Mouse (Mus musculus) heart, embryonic 16.5 days (tissue): ENCODE measurements around the gene Metrnl. TPM values are rescaled to one million over a fixed set of nuclear protein-coding genes. Genes with fewer than 3 reads are reported as not detected.

Experiments
- ATAC-seq: fragments of 200-750 bp; cut with Nextera tagmentation; replicated peaks from 2 replicates; pipeline ENCODE4 v1.8.0; 2017; ENCODE audit warnings: moderate number of reproducible peaks; ENCODE audit not compliant: insufficient read depth, low FRiP score; ENCODE audit errors: extremely low read depth
- H3K27ac ChIP-seq: fragments of 300-500 bp; sonication (generic); 2 replicates; pipeline ENCODE4 v1.5.1; 2014; ENCODE audit warnings: mild to moderate bottlenecking, low read length, control low read depth, moderate library complexity
- H3K27me3 ChIP-seq: fragments of 300-500 bp; sonication (generic); 2 replicates; pipeline ENCODE4 v1.6.1; 2014; ENCODE audit warnings: low read length, mixed read lengths; ENCODE audit not compliant: control insufficient read depth, insufficient read depth
- H3K36me3 ChIP-seq: fragments of 300-500 bp; sonication (generic); 2 replicates; pipeline ENCODE4 v1.6.1; 2014; ENCODE audit not compliant: control insufficient read depth, insufficient read depth
- H3K4me1 ChIP-seq: fragments of 300-500 bp; sonication (generic); 2 replicates; pipeline ENCODE4 v1.6.1; 2014; ENCODE audit warnings: low read length, mixed read lengths; ENCODE audit not compliant: control insufficient read depth, insufficient read depth
- H3K4me2 ChIP-seq: fragments of 300-500 bp; sonication (generic); 2 replicates; pipeline ENCODE4 v1.6.1; 2014; ENCODE audit warnings: low read depth, mild to moderate bottlenecking, control low read depth, low read length
- H3K4me3 ChIP-seq: fragments of 300-500 bp; sonication (generic); 2 replicates; pipeline ENCODE4 v1.5.1; 2014; ENCODE audit warnings: mild to moderate bottlenecking, control low read depth, low read length
- H3K9ac ChIP-seq: fragments of 300-500 bp; sonication (generic); 2 replicates; pipeline ENCODE4 v1.6.1; 2014; ENCODE audit warnings: low read length, control low read depth
- H3K9me3 ChIP-seq: fragments of 300-500 bp; sonication (generic); replicated peaks from 2 replicates; pipeline ENCODE4 v1.6.1; 2016; ENCODE audit warnings: low read length; ENCODE audit not compliant: control insufficient read depth
- WGBS: fragments of 180-500 bp; shearing (Covaris S2); extraction: QIAGEN DNeasy Blood & Tissue Kit; methylation state at CpG from one replicate; pipeline ENCODE4 v1.1.7; 2014; 5-methylcytosine and 5-hydroxymethylcytosine counted together
- polyA plus RNA-seq: library from polyadenylated mRNA; unstranded; fragments of >200 nt; fragmentation: Nextera tagmentation; extraction: Ambion mirVana; gene quantifications from 2 replicates; pipeline ENCODE4 v1.2.1, GENCODE M21; 2015

Metrnl gene
- polyA plus RNA-seq, 1 experiment from 2014 or later: 27.5 TPM

DNA sequence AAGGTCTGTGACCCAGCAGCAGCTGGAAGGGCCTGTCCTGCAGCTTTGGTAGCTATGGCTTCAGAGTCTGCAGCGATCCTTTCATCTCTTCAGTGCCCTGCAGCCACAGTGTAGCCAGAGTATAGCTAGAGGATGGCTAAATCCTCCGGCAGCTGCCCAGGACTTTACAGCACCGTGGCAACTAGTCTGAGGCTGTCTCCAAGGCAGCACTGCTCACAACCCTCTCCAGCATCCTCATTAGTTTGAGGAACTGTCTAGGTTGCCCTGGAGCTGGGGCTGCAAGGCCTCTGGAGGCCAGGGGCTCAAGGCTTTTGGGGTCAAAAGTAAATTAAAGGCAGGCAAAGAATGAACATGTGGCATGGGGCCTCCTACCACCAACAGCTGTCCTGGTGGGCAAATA, 37.3 kb downstream of the Metrnl start:
- WGBS: 63% methylated on average over 3 of the region's 3 CpGs

DNA sequence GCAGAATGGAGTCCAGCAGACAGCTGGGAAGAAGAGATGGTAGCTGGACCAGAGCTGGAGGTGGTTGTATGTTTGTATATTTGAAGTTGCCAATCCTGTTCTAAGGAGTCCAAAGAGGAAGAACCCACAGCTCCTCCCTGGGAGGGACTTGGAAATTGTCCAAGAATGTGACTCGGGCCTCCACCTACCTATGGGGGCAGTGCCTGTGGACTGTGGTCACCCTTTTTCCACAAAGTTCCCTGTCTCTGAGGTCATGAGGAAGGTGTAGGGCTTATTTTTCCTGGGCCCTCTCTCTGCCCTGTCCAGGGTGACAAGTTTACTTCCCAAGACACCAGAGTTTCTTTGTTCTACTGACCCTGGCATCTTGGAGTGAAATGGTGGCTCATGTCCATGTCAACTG, 39.6 kb downstream of the Metrnl start:
- Histone ChIP-seq H3K9ac (no peak overlapping the region), H3K4me3 (no peak overlapping the region), H3K9me3 (no peaks in the 10 kb centered on the region), H3K4me1 (no peaks in the 10 kb centered on the region), H3K4me2 (no peak overlapping the region), H3K36me3 (no peaks in the 10 kb centered on the region), H3K27ac (no peak overlapping the region), H3K27me3 (no peaks in the 10 kb centered on the region)
- ATAC-seq: no peak
- WGBS: 35% methylated on average over 1 of the region's 1 CpGs

More for the DNA sequence above, 37.3 kb downstream of the Metrnl start:
- H3K9me3 ChIP-seq: no peaks in the 10 kb centered on the region
- no peak overlapping the region for H3K9ac ChIP-seq
- H3K4me3 ChIP-seq: no peak overlapping the region
- H3K36me3 ChIP-seq: no peaks in the 10 kb centered on the region
- no peak overlapping the region for H3K4me2 ChIP-seq
- ATAC-seq: no peak
- H3K4me1 ChIP-seq: no peaks in the 10 kb centered on the region
- no peaks in the 10 kb centered on the region for H3K27me3 ChIP-seq
- H3K27ac ChIP-seq: no peak overlapping the region

DNA sequence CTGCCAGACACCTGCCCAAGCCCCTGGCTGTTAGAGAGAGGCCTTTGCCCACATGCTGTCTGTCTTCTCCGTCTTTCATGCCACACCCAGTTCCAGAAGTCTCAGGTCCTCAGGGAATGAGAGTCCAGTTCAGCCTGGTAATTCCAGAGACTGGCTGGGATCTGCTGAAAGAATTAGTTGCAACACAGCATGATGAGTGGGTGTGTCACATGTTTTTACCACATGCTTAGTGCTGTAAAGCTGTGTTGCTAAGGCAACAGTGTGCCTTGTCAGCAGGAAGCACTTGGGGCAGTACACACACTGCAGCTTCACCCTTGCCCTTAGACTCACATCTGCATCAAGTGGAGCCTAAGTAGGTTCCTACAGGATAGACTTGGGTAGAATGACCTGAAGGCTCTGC, 40.1 kb downstream of the Metrnl start:
- H3K9me3 ChIP-seq: no peaks in the 10 kb centered on the region
- no peaks in the 10 kb centered on the region for H3K36me3 ChIP-seq
- WGBS: 52% methylated on average over 1 of the region's 1 CpGs
- H3K9ac ChIP-seq: no peak overlapping the region
- H3K4me1 ChIP-seq: no peaks in the 10 kb centered on the region
- H3K4me3 ChIP-seq: no peak overlapping the region
- no peak overlapping the region for H3K4me2 ChIP-seq
- ATAC-seq: no peak
- no peaks in the 10 kb centered on the region for H3K27me3 ChIP-seq
- H3K27ac ChIP-seq: no peak overlapping the region

DNA sequence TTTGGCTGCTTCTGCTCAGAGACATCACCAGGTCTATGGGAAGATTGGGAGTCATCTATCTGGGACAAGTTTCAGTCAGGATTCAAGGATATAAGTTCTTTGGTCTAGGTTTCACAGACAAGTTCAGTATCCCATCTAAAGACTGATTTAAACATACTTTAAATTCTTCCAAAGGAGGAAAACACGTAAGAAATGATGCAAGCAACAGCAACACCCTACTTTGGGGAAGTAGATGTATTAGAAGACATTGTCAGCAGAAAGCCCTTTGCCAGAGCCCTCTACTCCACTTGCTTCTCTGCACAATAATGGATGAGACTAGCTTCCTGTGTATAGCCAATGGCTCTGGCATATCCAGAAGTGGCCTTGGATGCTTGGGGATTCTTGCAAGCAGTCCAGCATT, 41.8 kb downstream of the Metrnl start:
- H3K4me2 ChIP-seq: no peak overlapping the region
- no peak overlapping the region for H3K4me3 ChIP-seq
- H3K9ac ChIP-seq: no peak overlapping the region
- WGBS: 55% methylated on average over 1 of the region's 1 CpGs
- H3K4me1 ChIP-seq: no peaks in the 10 kb centered on the region
- H3K9me3 ChIP-seq: no peaks in the 10 kb centered on the region
- H3K36me3 ChIP-seq: no peaks in the 10 kb centered on the region
- no peak overlapping the region for H3K27ac ChIP-seq
- no peaks in the 10 kb centered on the region for H3K27me3 ChIP-seq
- ATAC-seq: no peak

DNA sequence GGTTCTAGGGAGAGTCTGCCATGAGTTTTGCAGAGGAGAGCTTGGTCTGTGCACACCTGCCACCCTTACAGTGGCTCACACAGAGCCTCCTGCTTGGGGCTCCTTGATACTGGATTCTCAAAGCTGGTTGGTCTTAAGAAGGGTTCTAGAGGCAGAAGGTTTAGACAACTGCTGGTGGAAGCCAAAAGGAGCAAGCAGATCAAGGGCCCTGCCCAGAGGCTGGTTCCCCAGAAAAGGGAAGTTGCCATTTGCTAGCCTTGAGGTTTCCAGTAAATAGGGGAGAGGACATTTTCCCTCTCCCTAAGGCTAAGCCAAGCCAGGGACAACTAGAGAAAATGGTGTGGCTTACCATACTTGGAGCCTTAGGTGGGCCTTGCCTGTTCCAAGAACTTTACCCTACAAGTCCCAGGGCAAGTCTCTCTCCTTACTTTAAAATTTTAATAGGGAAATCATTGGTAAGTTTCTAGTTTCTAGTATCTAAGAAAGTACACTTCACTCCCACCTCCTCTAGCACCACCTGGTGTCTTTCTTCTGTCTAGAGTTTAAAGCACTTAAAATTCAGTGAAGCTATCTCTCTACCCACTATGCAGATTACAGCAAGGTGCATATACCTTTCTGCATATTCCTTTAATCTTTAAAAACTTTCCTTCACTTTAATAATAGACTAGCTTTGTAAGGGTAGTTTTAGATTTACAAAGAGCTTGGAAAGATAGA, 42.7 kb downstream of the Metrnl start:
- Histone ChIP-seq H3K4me2 (no peak overlapping the region), H3K4me1 (no peaks in the 10 kb centered on the region), H3K4me3 (no peak overlapping the region), H3K9ac (no peak overlapping the region), H3K36me3 (no peaks in the 10 kb centered on the region), H3K27ac (no peak overlapping the region), H3K27me3 (no peaks in the 10 kb centered on the region), H3K9me3 (no peaks in the 10 kb centered on the region)
- no peak for ATAC-seq

DNA sequence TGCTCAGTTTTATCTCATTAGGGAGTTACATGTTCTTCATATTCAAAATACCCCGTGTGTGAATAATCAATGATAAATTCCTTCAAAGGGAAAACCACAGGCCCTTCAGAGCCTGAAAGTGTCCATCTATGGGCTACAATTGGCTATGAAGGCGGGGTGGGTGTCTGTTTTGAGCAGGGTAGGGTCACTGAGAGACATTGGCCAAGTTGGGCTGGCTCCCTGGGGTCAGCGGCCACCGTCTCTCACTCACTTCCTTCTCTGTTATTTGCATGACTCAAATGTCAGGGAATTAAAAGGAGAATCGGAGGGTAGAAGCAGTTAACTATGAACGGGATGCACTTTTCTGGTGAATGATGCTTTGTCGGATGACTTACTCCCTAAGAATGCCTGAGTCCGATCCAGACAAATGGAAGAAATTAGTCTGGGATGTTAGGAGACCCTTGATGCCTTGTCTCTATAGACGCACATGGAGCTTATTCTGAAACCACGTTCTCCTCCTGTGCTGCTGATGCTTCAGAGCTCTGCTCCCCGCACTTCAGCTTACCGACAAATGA, 45.7 kb downstream of the Metrnl start:
- Histone ChIP-seq H3K27me3 (no peaks in the 10 kb centered on the region), H3K4me3 (no peak overlapping the region), H3K4me1 (no peaks in the 10 kb centered on the region), H3K36me3 (no peaks in the 10 kb centered on the region), H3K9ac (no peak overlapping the region), H3K9me3 (no peaks in the 10 kb centered on the region), H3K27ac (no peak overlapping the region), H3K4me2 (no peak overlapping the region)
- 69% methylated on average over 12 of the region's 12 CpGs for WGBS
- no peak for ATAC-seq

DNA sequence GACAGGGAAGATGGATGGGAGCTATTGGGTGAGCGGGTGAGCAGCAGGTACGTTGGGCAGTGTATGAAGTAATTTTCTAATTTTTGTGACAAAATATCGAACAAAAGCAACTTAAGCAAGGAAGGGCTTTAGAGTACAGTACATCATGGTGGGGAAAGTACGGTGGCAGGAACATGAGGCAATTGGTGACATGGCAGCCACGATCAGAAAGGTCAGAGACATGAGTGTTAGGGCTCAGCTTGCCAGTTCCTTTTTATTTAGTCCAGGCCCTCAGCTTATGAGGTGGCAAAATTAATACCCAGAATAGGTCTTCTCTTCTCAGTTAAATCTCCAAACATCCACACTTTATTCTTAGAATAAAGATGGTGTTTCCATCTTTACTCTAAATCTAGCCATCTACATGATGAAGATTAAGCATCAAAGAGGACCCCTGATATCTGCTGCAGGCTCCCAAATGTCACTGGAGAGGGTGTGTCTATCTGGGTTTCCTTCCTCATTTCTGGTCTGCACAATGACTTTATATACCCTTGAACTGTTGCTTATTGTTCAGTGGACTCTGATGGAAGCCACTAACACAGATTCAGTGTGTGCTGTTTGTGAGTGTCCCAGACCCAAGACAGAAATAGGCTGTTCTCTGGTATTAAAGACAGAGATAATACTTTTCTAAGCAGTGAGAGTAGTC, 46.8 kb downstream of the Metrnl start:
- H3K9me3 ChIP-seq: no peaks in the 10 kb centered on the region
- no peak overlapping the region for H3K4me2 ChIP-seq
- H3K27ac ChIP-seq: no peak overlapping the region
- H3K4me1 ChIP-seq: no peaks in the 10 kb centered on the region
- no peak for ATAC-seq
- H3K36me3 ChIP-seq: no peaks in the 10 kb centered on the region
- no peak overlapping the region for H3K4me3 ChIP-seq
- no peaks in the 10 kb centered on the region for H3K27me3 ChIP-seq
- WGBS: 78% methylated on average over 5 of the region's 5 CpGs
- H3K9ac ChIP-seq: no peak overlapping the region

Other genes with a start within 250 kb of the Metrnl start
- gene Tbcd, start 249.6 kb upstream of the Metrnl start, polyA plus RNA-seq: 21.1 and 22.8 TPM in 2 replicates
- 0.32 and 0.55 TPM in 2 replicates for gene Zfp750, start 182.2 kb upstream of the Metrnl start, polyA plus RNA-seq
- gene B3gntl1, start 28.4 kb upstream of the Metrnl start, polyA plus RNA-seq: 6.0 TPM in 2 replicates
- gene Ptchd3, start 128.7 kb downstream of the Metrnl start, polyA plus RNA-seq: 0.13 and 0.21 TPM in 2 replicates